Mouse (Mus musculus) embryo, embryonic 10 days (tissue): Measurements from ENCODE around the gene Traf2.
"Not testable (repeated sequence)": the region's sequence is repeated elsewhere in the genome, so short reads cannot be mapped to it uniquely, and the experiment has no call there.

Source experiments
- DNase-seq: peaks from one replicate; pipeline ENCODE4 v3.0.0-alpha.2; 2015; ENCODE audit warnings: low spot score

Gene Traf2

DNA sequence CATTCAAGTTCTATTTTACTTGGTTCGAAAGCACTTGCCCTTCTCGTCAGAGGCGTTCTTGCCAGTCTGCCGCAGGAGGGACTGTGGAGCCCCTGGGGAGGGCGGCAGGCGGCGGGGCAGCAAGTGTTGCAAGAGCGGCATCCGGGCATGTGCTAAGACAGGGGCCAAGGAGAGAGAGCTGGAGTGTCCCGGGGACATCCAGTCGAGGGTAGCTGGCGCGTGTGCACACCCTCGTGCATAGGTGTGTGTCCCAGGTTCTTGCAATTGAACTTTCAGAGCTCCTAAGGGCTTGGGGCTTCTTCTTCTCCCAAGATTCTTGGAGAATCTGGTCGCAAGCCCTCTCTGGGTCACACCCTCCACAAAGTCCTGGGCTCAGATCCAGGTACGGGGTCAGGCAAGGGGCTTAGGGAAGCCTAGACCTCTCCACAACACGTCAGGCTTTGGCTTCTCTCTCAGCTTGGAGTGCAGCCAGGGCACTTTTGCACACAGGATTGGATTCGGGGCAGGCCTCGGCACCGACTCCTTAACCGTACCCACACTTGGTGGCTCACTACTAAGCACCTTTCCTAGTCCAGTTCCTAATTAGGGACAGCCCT lies 28.8 kb upstream of the Traf2 start:
- peak; percentile 58 for DNase-seq

DNA sequence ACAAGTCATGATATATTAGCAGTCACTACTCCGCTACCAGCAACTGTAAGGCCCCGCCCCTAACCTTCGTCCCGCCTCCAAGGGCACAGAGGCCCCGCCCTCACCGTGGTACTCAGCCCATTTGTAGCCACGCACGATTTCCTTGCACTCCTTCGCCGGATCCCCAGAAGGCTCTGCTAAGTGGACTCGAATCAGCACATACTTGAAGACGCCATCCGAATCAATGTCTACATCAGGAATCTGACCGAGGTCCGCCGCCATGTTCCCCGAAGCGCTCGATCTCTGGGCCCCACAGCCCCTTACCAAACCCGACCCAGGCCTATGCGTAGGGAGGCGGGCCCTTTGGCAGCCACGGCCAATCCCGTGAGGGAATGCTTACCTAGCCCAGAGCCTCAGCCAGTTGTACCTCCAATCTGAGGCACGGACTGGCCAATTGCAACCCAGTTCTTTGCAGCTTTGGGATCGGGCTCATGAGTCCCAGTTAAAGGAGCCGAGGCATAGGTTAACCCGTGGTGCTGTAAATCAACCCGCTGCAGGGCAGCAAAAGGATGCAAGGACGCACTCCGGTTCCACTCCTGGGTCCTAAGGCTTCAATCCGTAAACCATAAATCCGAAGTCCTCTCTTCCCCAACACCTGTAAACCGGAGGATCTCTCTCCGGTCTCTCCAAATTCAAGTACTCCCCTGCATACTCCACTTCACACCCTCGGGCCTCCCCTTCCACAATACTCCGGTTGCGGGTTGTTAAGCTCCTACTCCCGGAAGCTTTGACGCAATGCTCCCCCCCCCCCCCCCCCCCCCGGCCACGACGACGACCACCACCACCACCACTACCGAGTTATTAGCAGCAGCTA lies 28.1 kb upstream of the Traf2 start, which contains the start of the genes Mamdc4 and Phpt1:
Gene Mamdc4 (minus strand): TSS at position 267 of the 853 bp plus-strand sequence.
Gene Phpt1 (minus strand): TSS at position 646 of the 853 bp plus-strand sequence.
- DNase-seq, result peak; percentile 99

DNA sequence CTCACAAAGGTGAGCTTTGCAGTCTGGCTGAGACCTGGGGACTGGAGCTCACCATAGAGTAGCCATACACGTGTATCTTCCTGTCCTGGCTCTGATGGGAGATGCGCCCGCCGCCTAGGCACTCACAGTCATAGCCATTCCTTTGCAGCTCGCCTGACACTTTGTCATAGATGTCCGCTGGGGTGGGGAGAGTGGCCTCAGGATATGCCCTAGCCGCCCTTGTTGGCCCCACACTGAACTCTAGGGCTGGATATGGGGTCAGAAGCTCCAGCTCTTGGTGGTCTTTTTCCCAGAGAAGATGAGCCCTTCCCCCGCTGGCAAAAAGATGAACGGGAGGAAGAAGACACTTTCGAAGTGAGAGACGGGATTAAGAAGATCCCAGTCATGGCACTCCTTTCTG lies 27.4 kb upstream of the Traf2 start:
- DNase-seq, result no peak

DNA sequence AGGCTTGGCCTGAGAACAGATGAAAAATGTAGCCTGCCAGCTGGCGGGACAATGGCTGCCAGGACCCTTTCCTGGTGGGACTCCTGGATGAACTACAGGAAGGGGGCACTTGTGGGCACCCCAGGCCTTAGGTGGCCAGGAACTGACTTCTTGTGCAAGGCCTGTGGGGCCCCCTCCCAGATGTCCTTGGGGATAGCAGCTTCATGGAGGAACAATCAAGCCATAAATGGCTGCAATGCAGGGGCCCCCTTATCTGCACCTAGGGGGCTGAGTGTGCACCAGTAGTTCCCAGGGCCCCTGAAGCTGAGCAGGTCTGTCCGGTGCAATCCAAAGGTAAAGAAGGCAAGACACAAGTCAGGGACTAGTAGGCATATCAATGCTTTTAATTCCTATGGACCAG lies 26.3 kb upstream of the Traf2 start:
- no peak for DNase-seq

DNA sequence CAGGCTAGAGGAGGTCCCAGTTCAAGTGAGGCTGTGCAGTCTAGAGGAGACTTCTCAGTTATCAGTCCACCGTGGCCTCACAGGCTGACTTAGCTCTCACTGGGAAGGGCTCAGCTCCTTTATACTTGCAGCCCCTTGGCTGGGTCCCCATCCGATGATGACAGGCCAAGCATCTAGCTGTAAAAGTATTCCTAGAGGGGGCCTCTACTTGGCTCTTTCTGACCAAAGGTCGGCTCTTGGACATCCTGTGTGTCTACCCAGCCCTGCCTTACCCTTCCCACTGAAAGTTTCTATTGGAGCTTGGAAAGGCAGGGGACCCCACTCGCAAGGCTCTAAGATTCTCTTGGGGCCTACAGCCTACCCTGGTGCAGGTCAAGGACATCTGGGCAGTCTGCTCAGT lies 24.5 kb upstream of the Traf2 start:
- no peak for DNase-seq

DNA sequence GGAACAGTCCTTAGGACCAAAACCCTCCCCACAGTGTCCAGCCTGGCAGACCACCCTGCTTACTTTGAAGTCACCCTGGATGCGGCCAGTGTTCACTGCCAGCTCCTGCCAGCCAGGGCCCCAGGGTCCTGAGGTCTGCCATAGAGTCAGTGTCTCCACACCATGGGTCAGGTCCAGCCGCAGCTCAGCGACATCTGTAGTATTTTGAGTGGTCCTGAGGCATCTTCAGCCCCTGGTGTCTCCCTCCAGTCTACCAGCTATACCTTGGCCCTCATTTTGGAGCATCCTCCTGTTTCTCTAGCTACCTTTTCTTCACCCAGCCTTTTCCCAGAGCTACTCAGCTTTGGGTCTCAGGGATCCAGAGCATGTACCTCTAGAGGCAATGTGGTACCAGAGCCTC lies 22.6 kb upstream of the Traf2 start:
- no peak for DNase-seq

DNA sequence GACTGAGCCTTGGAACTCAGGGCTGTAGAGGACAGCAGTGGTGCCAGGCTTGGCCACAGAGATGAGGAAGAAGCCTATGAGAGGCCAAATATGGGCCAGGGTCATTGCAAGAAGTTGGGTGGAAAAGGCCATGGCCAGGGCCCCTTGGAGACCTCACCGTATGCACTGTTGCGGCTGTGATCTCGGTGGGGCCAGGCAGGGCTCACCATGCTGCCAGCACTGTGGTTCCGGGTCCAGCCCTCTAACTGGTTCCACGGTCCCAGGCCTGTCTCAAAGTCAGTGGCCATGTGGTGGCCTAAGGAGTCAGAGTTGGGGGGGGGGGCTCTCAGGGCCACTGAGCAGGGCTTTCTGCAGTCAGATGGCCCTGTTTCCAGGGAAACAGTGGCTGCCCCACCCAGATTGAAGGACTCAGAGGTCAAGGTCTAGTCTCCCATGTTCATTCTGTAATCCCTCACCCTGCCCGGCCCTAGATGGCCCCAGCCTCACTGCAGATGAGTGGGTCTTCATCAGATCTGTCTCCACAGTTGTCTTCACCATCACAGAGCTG lies 21.8 kb upstream of the Traf2 start:
- no peak for DNase-seq

DNA sequence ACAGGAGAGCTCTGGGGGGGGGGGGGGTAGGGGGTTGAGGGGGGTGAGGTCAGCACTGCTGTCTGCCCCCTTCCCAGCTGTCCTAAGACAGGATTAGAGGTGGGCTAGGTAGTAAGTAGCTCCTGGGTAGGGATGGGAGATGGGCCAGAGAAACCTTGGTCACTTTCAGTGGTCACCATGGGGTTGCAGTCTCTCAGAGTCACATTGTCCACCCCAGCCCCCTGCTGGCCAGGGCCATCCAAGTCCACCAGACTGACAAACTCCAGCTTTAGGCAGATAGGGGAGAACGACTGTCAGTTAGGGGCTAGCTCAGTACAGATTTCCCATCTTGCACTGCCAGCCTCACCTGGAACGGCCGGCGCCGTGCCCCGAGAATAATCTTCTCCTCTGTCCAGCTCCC lies 19.8 kb upstream of the Traf2 start:
- peak; percentile 27 for DNase-seq

DNA sequence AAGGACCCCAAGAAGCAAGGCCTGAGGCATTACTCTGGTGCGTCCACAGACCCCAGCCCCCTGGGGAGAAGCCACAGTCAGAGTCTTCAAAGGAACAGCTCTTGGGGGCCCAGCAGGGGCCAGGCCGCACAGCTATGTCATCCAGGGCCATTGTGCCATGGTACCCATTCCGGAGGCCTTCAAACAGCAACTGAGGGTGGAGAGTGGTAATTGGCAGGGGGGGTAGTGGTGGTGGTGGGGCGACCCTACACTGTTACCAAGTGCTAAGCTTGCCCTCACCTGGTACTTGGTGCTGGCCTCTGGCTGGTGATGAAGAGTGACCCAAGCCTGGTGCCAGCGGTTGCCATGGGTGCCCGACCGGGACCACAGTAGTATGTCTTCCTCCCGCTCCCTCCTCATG lies 19.0 kb upstream of the Traf2 start:
- DNase-seq, result no peak

DNA sequence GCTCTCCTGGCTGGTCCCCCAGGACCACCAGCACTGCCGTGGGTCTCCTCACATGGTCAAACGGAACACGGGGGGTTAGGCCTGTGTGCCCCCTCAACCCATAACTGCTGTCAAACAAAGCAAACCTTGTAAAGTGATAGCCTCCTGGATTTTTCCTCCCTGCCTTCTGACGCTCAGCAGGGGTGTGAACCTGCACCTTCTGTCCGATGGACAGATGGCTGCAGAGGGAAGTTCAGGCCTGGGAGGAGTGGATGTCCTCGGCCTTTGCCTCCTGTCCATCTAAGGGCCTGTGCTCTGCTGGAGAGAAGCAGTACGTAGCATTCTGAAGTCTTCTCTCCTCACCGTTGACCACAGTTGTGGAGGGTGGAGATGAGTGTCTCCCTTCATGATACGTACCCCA lies 15.2 kb upstream of the Traf2 start:
- DNase-seq, result no peak

DNA sequence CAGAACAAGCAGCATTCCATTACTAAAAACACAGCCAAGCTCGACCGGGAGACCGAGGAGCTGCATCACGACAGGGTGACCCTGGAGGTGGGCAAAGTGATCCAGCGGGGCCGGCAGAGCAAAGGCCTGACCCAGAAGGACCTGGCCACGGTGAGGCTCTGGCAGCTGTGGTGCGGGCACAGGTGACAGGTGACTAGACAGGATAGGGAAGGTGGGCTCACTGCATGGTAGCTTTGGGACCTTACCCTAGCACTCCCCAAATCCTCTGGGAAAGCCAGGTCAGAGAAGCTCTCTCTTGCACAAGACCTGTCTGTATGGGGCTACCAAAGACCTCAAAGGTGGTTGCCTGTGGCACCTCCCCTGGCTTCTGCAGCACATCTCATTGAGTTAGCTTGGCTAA lies 13.8 kb upstream of the Traf2 start:
- no peak for DNase-seq

DNA sequence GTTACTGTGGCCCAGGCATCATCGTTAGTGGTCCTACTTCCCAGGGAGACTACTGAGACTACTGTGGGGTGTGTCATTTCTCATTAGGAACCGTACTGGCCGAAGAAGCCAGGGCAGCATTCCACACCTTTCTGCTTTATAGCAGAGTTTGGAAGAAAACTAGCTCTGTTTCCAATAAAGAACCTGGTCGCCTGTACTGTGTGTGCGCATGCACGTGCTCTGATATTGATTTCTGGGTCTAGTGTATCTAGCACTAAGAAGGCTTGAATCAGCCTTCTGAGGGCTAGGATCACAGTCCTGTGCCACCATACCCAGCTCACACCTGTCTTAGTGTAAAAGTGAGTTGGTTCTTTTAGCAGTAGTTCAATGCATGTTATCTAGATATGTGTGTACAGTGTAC lies 12.0 kb upstream of the Traf2 start:
- DNase-seq, result no peak

DNA sequence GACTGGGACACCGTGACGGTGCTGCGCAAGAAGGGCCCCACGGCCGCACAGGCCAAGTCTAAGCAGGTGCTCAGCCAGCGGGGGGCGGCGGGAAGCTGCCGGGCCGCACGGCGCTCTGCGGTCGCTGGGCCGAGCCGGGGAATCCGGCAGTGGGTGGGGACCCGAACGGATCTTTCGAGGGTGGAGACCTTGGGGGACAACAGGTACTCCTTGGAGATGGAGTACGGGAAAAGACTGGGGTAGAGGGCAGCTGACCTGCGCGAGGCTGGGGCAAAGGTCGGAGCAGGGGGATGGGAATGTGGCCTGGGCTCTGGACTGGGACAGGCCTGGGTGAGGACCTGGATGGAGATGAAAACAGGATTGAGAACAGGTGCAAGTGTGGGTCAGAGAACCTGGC lies 11.2 kb upstream of the Traf2 start:
- DNase-seq, result no peak

DNA sequence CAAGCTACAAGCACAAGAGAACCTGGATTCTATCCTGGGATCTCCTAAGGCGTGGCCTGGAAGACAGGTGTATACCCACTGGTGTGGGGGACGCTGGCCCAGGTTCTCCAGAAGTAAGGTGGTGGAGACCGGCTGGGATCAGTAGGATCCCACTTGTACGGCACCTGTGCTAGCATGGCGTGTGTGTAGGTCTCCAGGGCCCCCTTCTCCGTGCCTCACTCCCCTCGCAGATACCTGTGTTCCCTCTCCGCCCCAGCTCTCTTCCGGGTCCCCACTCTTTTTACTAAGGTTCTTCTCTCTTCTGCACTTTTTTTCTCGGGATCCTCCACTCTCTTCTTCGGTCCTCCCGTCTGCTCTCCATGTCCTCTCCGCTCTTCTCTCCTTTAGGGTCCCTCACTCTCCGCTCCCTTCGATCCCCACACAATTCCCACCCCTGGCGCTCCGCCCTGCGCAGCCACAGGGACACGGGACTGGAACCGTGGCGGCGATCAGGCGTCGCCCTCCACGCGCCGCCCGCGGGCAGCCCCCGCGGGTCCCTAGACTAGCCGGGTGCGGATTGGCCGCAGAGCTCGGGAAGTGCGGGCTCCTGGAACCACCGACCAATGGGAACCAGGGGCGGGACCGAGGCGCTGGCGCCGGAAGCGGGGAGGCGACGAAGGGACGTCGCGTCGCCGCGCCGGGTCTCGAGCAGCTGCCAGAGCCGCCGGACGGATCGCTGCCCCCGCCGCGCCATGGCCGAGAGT lies 10.7 kb upstream of the Traf2 start, which contains the start of gene Edf1:
Gene Edf1 (plus strand): TSS at position 627 of the 743 bp plus-strand sequence.
- peak; percentile 95 for DNase-seq

DNA sequence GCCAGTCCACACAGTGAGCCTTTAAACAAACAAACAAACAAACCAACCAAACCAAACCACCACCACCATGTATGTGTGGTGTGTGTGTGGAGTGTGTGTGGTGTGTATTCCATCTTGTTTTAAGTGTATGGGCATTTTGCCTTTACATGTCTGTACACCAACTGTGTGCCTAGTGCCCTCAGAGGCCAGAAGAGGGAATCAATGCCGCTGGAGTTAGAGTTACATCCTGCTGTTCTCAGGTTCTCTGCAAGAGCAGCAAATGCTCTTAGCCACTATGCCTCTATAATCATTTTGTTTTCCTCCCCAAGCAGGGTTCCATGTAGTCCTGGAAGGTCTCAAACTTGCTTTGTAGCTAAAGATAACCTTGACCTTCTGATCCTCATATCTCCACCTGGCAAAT lies 9.6 kb upstream of the Traf2 start:
- no peak for DNase-seq

DNA sequence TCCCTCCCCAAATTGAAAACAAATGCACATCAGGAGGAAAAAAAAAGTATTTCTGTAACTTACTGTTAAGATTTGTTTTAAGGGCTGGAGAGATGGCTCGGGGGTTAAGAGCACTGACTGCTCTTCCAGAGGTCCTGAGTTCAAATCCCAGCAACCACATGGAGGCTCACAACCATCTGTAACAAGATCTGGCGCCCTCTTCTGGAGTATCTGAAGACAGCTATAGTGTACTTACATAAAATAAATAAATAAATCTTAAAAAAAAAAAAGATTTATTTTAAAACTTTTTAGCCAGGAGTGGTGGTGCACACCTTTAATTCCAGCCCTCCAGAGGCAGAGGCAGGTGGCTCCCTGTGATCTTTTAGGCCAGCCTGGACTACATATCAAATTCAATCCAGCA lies 8.7 kb upstream of the Traf2 start:
- not testable (repeated sequence) for DNase-seq

DNA sequence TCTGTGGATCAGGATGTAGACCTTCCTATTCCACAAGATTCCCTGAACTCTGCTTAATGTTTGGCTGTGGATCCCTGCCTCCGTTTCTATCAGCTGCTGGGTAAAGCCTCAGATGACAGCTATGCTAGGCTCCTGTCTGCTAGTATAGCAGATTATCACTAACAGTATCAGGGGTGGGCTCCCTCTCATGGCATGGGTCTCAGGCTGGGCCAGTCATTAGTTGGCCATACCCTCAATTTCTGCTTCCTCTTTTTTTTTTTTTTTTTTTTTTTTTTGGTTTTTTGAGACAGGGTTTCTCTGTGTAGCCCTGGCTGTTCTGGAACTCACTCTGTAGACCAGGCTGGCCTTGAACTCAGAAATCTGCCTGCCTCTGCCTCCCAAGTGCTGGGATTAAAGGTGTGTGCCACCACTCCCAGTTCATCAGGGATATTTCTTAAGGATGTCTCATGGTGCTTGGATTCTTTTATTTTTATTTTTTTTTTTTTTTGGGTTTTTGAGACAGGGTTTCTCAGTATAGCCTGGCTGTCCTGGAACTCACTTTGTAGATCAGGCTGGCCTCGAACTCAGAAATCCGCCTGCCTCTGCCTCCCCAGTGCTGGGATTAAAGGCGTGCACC lies 6.5 kb upstream of the Traf2 start:
- DNase-seq, result not testable (repeated sequence)

DNA sequence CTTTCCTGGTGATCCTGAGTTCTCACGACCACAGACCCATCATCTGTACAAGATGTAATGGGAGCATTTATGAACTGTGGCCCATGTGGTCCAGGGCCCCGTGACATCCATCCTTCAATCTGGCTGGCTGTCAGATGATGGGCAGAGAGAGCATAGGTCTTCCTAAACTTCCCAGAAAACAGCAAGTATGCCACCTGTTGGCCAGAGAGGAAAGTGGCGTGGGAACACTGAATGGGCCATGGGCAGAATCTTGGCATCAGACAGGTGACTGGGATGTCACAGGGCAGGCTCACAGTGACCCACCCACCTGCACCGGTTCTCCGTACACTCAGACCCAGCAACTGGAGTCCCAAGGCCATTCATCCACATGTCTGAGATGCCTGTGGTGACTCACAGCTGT lies 4.4 kb upstream of the Traf2 start:
- DNase-seq, result peak; percentile 56

DNA sequence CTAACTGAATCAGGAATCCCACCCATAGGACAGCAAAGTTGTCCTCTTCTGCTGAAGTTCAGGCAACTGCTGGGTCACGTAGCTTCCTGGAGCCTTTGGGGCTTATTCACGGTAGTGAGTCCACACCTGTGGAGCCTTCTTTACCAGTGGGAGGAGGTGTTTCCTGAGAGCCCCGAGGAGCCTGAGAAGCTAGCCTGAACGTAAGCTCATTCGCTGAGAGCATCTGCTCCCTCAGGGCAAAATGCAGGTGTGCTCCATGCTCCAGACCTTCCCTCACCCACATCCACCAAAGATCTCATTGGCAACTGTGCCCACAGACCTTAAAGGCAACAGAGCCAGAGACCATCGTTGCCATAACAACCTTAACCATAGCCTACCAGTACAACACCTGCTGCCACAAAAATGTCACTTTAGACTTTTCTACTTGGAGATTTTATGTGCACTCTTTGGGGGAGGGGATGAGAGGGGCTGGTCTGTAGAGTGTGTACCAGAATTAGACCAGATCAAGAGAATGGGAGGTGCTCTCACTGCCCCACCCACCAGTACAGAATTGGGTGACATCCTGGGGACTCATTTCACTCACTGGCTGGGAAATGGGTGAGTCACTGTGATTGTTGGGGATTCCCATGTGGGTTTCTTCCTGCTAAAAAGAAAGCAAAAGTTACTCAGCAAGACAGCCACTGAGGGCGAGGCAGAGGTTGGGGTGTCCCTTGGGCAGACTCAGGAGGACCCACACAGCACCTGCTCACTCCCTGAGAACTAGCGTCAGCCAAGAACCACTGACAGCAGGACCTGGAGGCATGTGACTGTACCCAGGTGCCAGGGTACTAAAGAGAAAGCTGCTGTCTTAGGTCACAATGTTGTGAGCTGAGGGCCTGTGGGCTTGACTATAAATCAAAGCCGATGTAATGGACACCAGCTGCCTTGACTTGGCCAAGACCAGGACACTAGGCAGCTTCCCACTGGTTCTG lies 2.6 kb upstream of the Traf2 start:
- DNase-seq, result no peak

DNA sequence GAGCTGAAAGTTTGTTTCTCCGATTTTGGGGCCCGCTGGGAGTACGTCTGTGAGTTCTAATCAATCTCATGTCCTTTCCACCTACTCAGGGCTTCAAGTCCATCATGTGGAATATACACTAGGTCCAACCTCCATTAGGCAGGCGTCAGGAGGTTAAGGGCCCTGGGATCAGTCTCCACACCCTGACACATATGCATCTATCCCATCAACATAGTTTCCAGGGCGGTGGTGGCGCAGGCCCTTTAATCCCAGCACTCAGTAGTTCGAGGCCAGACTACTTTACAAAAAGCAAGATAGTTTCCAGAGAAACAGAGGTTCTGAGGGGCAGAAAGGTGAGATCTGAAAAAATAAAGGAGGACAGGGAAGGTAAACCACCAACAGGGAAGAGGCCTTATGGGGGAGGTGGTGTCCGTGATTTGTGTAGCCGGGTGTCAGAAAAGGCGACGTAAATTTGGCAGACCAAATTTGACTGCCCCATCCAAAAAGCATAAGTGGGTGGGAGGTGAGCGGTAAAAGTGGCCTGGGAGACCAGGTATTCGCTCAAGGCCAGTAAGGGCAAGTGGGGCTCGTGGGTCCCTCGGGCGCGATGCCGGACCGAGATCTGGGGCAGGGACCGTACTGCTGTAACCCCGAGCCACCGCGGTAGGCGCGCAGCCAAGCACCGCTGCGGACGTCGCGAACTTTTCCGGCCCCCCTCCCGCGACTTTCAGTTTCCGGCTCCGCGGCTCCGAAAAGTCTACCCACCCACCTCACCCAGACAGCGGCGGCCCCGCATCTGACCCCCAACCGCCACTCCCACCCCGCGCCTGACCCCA lies 537 bp downstream of the Traf2 start:
- DNase-seq, result no peak
